Mouse (Mus musculus) forebrain, embryonic 16.5 days (tissue): ENCODE measurements around the gene Erf. TPM values are rescaled to one million over a fixed set of nuclear protein-coding genes. Genes with fewer than 3 reads are reported as not detected.

Experiments
- ATAC-seq: fragments of 200-750 bp; cut with Nextera tagmentation; 2 replicates; pipeline ENCODE4 v1.8.0; 2017; ENCODE audit warnings: mild to moderate bottlenecking, moderate library complexity
- H3K27ac ChIP-seq: fragments of 300-500 bp; sonication (generic); 2 replicates; pipeline ENCODE4 v1.5.1; 2014; ENCODE audit warnings: low read length, control low read depth
- H3K27me3 ChIP-seq: fragments of 300-500 bp; sonication (generic); replicated peaks from 2 replicates; pipeline ENCODE4 v1.6.1; 2014; ENCODE audit warnings: low read length; ENCODE audit not compliant: control insufficient read depth, insufficient read depth
- H3K36me3 ChIP-seq: fragments of 300-500 bp; sonication (generic); 2 replicates; pipeline ENCODE4 v1.6.1; 2014; ENCODE audit not compliant: control insufficient read depth, insufficient read depth
- H3K4me1 ChIP-seq: fragments of 300-500 bp; sonication (generic); replicated peaks from 2 replicates; pipeline ENCODE4 v1.6.1; 2014; ENCODE audit warnings: low read length; ENCODE audit not compliant: control insufficient read depth, insufficient read depth
- H3K4me2 ChIP-seq: fragments of 300-500 bp; sonication (generic); 2 replicates; pipeline ENCODE4 v1.6.1; 2014; ENCODE audit warnings: mild to moderate bottlenecking, low read length, control low read depth
- H3K4me3 ChIP-seq: fragments of 300-500 bp; sonication (generic); replicated peaks from 2 replicates; pipeline ENCODE4 v1.5.1; 2014; ENCODE audit warnings: mild to moderate bottlenecking, low read length, control low read depth
- H3K9ac ChIP-seq: fragments of 300-500 bp; sonication (generic); replicated peaks from 2 replicates; pipeline ENCODE4 v1.6.1; 2014; ENCODE audit warnings: low read depth, low read length, control low read depth
- H3K9me3 ChIP-seq: fragments of 300-500 bp; sonication (generic); 2 replicates; pipeline ENCODE4 v1.6.1; 2016; ENCODE audit warnings: low read length; ENCODE audit not compliant: control insufficient read depth
- WGBS: fragments of 180-500 bp; shearing (Covaris S2); extraction: QIAGEN DNeasy Blood & Tissue Kit; methylation state at CpG from one replicate; pipeline ENCODE4 v1.1.7; 2014; 5-methylcytosine and 5-hydroxymethylcytosine counted together
- polyA plus RNA-seq: library from polyadenylated mRNA; unstranded; fragments of >200 nt; fragmentation: Nextera tagmentation; extraction: Ambion mirVana; gene quantifications from 2 replicates; pipeline ENCODE4 v1.2.1, GENCODE M21; 2015

The Erf gene
- polyA plus RNA-seq, 1 experiment from 2014 or later = 4.8 TPM

DNA sequence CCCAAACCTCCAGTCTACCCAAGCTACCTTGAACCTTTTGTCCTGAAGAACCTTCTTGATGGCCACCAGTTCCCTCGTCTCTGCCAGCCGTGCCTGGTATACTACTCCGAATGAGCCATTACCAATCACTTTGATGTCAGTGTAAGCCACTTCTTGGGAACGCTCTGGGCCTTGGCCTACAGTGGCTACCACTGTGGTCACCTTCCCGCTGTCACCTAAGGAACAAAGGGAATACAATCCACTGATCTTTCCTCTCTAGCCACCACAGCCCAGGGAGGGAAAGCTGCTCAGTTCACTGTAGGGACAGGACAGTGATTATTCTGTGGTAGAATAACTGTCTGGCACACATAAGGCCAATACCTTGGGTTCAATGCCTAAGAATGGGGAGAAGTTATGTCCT lies 15.0 kb downstream of the Erf start:
- Histone ChIP-seq H3K4me2 (no peak overlapping the region), H3K27ac (no peak overlapping the region), H3K4me3 (no peak overlapping the region), H3K9ac (no peak overlapping the region), H3K9me3 (no peaks in the 10 kb centered on the region), H3K27me3 (no peaks in the 10 kb centered on the region), H3K36me3 (peaks cover 18% of the 10 kb centered on the region), H3K4me1 (peaks cover 28% of the 10 kb centered on the region)
- no peak for ATAC-seq
- 92% methylated on average over 5 of the region's 5 CpGs for WGBS

DNA sequence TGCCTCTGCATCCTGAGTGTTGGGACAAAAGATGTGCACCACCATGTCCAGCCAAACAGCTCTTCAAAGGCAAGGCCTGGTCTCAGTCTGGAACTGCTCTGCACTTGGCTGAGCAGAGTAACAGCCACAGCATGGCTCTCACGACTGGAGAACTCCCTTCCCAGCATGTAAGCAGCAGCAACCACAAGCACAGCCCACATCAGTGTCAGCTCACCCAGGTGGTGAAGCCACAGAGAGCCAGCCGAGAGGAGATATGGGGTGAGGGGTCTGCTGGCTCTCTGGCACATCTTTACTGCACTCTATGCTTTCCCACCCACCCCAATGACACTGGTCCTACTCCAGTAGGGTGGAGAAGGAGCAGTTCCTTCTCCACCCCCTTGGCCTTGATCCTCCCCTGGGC lies 17.5 kb downstream of the Erf start:
- Histone ChIP-seq H3K4me1 (peaks cover 20% of the 10 kb centered on the region), H3K4me2 (no peak overlapping the region), H3K27ac (no peak overlapping the region), H3K9me3 (no peaks in the 10 kb centered on the region), H3K27me3 (no peaks in the 10 kb centered on the region), H3K9ac (no peak overlapping the region), H3K4me3 (no peak overlapping the region), H3K36me3 (peaks cover 26% of the 10 kb centered on the region)
- WGBS = 75% methylated on average over 2 of the region's 2 CpGs
- no peak for ATAC-seq

DNA sequence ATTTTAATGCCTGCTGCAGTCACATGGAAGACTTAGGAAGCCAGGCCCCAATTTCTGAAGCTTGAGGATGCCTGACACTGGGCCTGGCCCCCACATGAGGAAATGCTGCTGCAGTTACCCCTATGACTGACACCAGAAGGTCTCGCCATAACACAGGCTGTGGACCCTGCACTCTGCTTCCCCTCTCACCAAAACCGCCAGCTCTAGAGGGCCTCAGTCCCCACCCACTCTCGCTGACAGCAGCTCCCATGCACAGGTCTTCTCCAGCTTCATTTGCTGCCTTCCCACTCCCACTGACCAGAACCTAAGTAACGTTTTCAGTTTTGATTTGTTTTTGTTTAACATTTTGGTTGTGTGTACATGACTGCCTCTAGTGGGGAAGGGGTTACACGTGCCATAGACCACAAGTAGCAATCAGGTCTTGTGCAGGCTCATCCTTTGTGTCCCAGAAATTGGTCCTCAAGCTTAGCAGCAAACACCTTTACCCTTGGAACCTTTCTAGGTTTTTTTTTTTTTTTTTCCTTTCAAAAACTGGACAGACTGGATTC lies 18.4 kb downstream of the Erf start:
- WGBS = 61% methylated on average over 5 of the region's 5 CpGs
- Histone ChIP-seq H3K4me1 (peaks cover 20% of the 10 kb centered on the region), H3K36me3 (peaks cover 26% of the 10 kb centered on the region), H3K27me3 (no peaks in the 10 kb centered on the region), H3K4me2 (no peak overlapping the region), H3K4me3 (no peak overlapping the region), H3K9me3 (no peaks in the 10 kb centered on the region), H3K27ac (no peak overlapping the region), H3K9ac (no peak overlapping the region)
- ATAC-seq = no peak

DNA sequence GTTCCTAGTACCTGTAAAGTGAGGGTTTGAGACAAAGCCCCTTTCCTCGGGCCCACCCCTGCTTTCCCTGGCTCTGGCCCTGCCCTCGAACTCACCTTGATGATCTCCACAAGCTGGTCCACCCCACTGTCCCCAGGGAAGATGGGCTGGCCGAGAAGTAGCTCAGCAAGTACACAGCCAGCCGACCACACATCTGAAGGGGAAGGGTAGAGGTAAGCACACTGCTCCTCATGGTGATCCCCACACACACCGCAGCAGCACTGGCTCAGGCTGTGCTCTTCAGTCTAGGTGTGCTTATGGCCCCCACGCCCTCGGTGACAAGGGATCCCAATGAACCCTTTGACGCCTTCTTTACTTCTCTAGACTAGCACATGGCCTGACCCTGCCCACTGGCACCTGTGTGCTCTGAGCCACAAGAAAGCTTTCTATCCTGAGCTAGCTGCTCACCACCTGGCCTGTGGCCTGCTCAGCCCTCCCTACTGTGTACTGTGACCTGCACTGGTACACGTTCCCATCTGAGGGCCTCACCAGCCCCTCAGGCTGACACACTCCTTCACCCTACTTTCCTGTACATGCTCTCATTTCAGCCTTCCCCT lies 19.8 kb downstream of the Erf start:
- Histone ChIP-seq H3K9me3 (no peaks in the 10 kb centered on the region), H3K27me3 (no peaks in the 10 kb centered on the region), H3K27ac (no peak overlapping the region), H3K36me3 (peaks cover 33% of the 10 kb centered on the region), H3K9ac (no peak overlapping the region), H3K4me1 (peaks cover 8% of the 10 kb centered on the region), H3K4me2 (no peak overlapping the region), H3K4me3 (no peak overlapping the region)
- no peak for ATAC-seq
- WGBS = 88% methylated on average over 9 of the region's 9 CpGs

DNA sequence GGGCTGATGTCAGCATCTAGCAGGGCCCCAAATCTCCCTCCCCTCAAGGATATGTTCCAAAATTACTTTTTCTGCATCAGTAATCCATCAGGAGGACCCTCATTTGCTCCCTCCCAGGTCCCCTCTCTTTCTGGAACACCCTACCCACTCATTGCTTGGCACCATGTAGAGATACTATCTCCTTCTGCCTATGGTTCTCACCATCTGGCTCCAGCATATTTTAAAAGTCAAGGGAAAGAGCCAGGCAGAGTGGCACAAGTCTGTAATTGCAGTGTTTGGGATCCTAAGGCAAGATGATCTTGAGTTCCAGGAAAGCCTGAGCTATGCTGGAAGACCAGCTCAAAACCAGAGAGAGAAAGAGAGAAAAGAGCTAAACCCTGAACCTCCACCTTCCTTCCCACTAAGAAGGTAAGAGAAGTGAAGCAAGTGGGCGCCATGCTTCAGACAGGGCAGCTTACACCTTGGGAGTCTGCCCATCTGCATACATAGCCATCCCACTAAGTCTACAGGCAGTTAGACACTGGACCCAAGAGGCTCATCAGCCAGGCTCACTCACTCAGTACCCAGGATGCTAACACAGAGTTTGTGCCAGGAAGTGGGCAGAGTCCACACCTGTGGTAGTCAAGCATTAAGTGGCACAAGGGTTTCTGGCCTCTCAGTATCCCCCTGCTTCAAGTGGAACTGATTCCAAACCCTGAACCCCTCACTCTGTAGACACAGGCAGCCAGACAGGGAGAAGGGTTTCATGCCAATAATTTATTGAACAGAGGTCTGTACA lies 22.8 kb downstream of the Erf start:
- Histone ChIP-seq H3K27ac (no peak overlapping the region), H3K9ac (no peak overlapping the region), H3K9me3 (no peaks in the 10 kb centered on the region), H3K4me3 (no peak overlapping the region), H3K36me3 (peaks cover 33% of the 10 kb centered on the region), H3K4me1 (peaks cover under 1% of the 10 kb centered on the region; the same call in 1 of the 2 replicates), H3K27me3 (no peaks in the 10 kb centered on the region), H3K4me2 (no peak overlapping the region)
- 94% methylated on average over 1 of the region's 1 CpGs for WGBS
- ATAC-seq = no peak

DNA sequence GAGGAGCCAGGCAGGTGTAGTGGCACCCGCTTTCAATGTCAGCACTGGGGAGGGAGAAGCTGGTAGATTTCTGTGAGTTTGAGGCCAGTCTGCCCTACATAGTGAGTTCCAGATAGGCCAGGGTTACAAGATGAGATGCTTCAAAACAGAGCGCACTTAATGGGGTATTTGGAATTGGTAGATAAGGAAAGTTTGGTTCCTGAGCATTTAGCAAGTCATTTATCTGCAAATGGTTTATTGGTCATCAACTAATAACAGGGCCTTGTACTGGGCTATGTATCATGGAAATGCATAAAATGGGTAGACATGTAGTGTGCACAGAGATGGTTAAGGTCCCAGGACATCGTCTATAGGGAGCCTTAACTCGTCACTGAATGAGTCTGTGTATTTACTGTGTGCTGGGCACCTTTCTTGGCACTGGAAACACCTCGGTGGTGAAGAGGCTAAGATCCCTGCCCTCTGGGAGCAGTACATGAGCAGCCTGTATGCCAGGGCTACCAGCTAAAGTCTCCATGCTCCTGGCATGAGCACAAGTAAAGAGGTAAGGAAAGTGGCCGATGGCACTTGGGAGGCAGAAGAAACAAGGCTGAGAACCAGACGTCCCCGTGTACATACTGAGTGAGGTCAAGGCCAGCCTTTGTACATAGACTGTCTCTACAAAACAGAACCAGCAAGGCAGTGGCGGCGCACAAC lies 28.1 kb downstream of the Erf start:
- 84% methylated on average over 10 of the region's 10 CpGs for WGBS
- Histone ChIP-seq H3K4me3 (no peak overlapping the region), H3K27me3 (no peaks in the 10 kb centered on the region), H3K27ac (no peak overlapping the region), H3K9ac (no peak overlapping the region), H3K4me2 (peak overlapping the region; percentile 92), H3K36me3 (peaks cover 14% of the 10 kb centered on the region; the same call in 1 of the 2 replicates), H3K4me1 (peaks cover 37% of the 10 kb centered on the region), H3K9me3 (no peaks in the 10 kb centered on the region)
- no peak for ATAC-seq

DNA sequence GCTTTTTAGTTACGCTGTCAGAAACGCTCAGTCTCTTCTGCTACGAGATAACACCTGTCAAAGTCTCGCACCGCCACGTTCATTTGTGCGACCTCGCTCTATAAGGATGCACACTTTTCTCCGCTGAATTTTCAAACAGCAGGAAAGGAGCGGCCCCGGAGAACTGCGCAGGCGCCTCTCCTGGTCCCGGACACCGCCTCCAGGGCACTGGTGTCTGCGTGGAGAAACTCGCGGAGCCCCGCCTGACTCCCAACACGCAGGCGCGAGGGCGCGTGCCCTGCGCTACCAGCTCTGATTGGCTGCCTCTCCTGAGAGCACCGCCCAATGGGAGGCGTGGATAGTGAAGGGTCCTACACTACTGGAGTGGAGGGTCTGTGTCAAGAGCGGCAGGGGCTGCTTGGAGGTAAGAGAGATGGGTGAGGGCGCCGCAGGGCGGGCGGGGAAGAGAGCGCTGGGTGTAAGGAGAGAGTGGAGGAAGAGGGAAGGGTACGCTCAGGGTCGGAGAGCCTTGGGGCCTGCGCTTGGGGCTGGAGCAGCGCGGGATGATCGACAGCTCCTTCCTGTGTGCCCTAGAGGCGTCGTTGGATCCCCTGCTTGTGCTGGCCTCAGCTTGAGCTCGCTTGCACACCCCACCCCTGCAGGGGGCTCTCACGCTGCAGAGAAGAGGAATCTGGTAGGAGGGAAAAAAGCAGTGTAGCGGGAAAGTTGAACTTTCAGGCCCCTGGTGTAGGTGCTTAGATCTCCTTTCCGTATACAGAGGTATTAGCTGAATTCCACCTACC lies 29.3 kb downstream of the Erf start, which contains the start of gene Zfp526:
Gene Zfp526, plus strand, starts transcription at position 324 of the 782 bp plus-strand sequence.
- Histone ChIP-seq H3K27ac (peak within 1 kb of the TSS; percentile 86), H3K36me3 (peaks cover 11% of the 10 kb centered on the region; the same call in 1 of the 2 replicates), H3K4me2 (peak within 1 kb of the TSS; percentile 92), H3K9ac (peak within 1 kb of the TSS; percentile 72), H3K4me1 (peaks cover 37% of the 10 kb centered on the region), H3K4me3 (peak within 1 kb of the TSS; percentile 79), H3K27me3 (no peaks in the 10 kb centered on the region), H3K9me3 (no peaks in the 10 kb centered on the region)
- WGBS = under 1% methylated on average over 44 of the region's 45 CpGs
- peak; percentile 98 for ATAC-seq

DNA sequence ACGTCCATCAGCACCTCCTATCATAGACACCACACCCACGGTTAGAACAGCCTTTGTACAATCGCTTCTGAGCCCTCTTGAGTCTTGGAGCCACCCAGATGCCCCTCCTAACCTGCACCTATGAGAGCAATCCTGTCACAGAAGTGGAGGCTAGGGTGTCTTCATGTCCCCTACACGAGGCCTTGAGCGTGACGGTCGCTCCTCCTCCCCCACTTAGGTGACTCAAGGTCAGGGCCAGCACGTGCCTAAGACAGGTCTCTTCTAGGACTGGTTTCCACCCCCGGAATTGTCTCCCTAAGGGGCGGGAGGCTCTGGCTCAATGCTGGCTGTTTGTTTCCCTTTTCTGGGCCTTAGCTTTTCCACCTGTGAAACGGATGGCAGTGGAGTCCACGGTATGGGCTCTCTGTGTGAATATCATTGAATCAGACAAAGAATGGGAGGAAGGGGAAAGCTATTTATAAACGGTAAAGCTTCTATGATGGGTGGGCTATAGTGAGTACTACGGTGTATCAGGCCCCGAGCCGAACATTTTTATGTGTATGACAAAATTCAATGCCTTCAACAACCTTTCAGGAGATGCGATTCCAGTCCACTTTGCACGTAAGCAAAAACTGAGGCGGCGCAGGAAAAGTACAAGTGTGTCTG lies 30.0 kb downstream of the Erf start, which contains the start of gene Dedd2:
Gene Dedd2, minus strand, starts transcription at position 159 of the 645 bp plus-strand sequence.
- 5% methylated on average over 20 of the region's 20 CpGs for WGBS
- Histone ChIP-seq H3K4me1 (peaks cover 37% of the 10 kb centered on the region), H3K9ac (peak within 1 kb of the TSS; percentile 72), H3K36me3 (peaks cover 6% of the 10 kb centered on the region; the same call in 1 of the 2 replicates), H3K27me3 (no peaks in the 10 kb centered on the region), H3K9me3 (no peaks in the 10 kb centered on the region), H3K27ac (peak within 1 kb of the TSS; percentile 86), H3K4me2 (peak within 1 kb of the TSS; percentile 92), H3K4me3 (peak within 1 kb of the TSS; percentile 79)
- no peak for ATAC-seq
